Mouse (Mus musculus) lung, embryonic 16.5 days (tissue): ENCODE measurements around the gene Smim27. TPM values are rescaled to one million over a fixed set of nuclear protein-coding genes. Genes with fewer than 3 reads are reported as not detected.

ENCODE experiments used
- ATAC-seq: fragments of 200-750 bp; cut with Nextera tagmentation; 2 replicates; pipeline ENCODE4 v1.8.0; 2017; ENCODE audit warnings: low read depth, mild to moderate bottlenecking, moderate library complexity
- H3K27ac ChIP-seq: fragments of 300-500 bp; sonication (generic); 2 replicates; pipeline ENCODE4 v1.5.1; 2014; ENCODE audit warnings: mild to moderate bottlenecking, control low read depth, low read length
- H3K27me3 ChIP-seq: fragments of 300-500 bp; sonication (generic); 2 replicates; pipeline ENCODE4 v1.6.1; 2014; ENCODE audit warnings: low read depth, low read length, mixed read lengths; ENCODE audit not compliant: control insufficient read depth, insufficient read depth
- H3K36me3 ChIP-seq: fragments of 300-500 bp; sonication (generic); 2 replicates; pipeline ENCODE4 v1.6.1; 2014; ENCODE audit warnings: low read length; ENCODE audit not compliant: control insufficient read depth, insufficient read depth
- H3K4me1 ChIP-seq: fragments of 300-500 bp; sonication (generic); replicated peaks from 2 replicates; pipeline ENCODE4 v1.6.1; 2014; ENCODE audit warnings: low read length, mixed read lengths; ENCODE audit not compliant: control insufficient read depth, insufficient read depth
- H3K4me2 ChIP-seq: fragments of 300-500 bp; sonication (generic); 2 replicates; pipeline ENCODE4 v1.6.1; 2014; ENCODE audit warnings: low read depth, low read length, control low read depth
- H3K4me3 ChIP-seq: fragments of 300-500 bp; sonication (generic); 2 replicates; pipeline ENCODE4 v1.5.1; 2014; ENCODE audit warnings: mild to moderate bottlenecking, low read length, control low read depth
- H3K9ac ChIP-seq: fragments of 300-500 bp; sonication (generic); 2 replicates; pipeline ENCODE4 v1.6.1; 2014; ENCODE audit warnings: low read length, control low read depth
- H3K9me3 ChIP-seq: fragments of 300-500 bp; sonication (generic); 2 replicates; pipeline ENCODE4 v1.6.1; 2016; ENCODE audit warnings: low read length; ENCODE audit not compliant: control insufficient read depth
- WGBS: fragments of 180-500 bp; shearing (Covaris S2); extraction: QIAGEN DNeasy Blood & Tissue Kit; methylation state at CpG from one replicate; pipeline ENCODE4 v1.1.7; 2014; 5-methylcytosine and 5-hydroxymethylcytosine counted together
- polyA plus RNA-seq: library from polyadenylated mRNA; unstranded; fragments of >200 nt; fragmentation: Nextera tagmentation; extraction: Ambion mirVana; gene quantifications from 2 replicates; pipeline ENCODE4 v1.2.1, GENCODE M21; 2015

Smim27 gene
- 36.6 and 40.2 TPM in 2 replicates for polyA plus RNA-seq

DNA sequence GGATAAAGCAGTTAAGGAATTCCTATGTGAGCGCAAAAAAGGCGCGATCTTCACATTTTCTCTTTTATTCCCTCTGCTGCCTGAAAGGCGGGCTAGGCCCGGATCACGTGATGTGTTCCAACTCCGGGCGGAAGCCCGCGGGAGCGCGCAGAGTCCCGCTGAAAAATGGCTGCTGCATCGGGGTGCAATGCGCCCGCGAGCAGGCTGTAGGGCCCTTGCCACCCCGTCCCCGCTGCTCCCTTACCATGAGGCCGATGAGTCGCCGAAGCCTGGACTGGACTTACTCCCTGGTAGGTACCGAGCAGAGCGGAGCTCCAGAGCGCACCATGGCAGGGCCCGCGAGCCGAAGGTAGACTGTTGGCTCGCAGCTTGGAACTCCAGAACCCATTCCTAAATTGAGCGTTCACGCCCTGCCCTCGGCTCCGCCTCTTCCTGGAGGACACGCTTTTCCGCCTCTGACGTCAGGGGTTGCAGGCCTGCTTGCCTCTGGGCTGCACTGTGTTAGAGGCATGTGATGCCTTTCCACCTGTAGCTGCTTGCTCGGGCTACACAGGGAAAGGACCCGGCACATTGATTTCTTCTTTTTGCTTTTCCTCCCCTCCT, at the start of gene Smim27, which contains the start of gene Topors:
Gene Smim27, plus strand, starts transcription at position 150 of the 603 bp plus-strand sequence.
Gene Topors, minus strand, starts transcription at position 421 of the 603 bp plus-strand sequence.
- H3K4me1 ChIP-seq = peaks cover 16% of the 10 kb centered on the region
- under 1% methylated on average over 38 of the region's 38 CpGs for WGBS
- peak; percentile 96 for ATAC-seq

DNA sequence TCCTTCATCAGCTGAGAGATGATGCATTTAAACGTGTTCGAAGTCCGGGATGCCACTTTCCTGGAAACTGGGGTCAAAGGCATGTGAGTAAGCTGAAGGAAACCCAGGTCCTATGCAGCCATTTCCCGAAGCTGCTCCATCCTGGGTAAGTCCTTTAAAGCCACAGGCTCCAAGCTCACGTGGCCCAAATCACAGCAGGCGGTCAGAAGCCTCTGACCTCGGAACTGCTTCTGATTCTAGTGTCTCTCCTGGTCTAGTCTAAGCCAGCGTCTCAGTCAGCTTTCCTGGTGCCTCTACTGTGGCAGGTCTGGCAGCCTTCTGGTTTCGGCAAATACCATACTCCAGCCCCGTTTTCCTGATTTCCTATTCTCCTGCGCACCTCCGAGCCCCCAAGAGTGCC, 48.9 kb upstream of the Smim27 start:
- no peak overlapping the region for H3K4me3 ChIP-seq
- H3K9ac ChIP-seq = no peak overlapping the region
- H3K4me2 ChIP-seq = no peak overlapping the region

More for the DNA sequence above, at the start of gene Smim27, which contains the start of gene Topors:
- H3K27me3 ChIP-seq = no peaks in the 10 kb centered on the region
- peak within 1 kb of the TSS; percentile 95 for H3K9ac ChIP-seq
- H3K9me3 ChIP-seq = no peaks in the 10 kb centered on the region
- H3K4me3 ChIP-seq = peak within 1 kb of the TSS; percentile 90
- peaks cover 9% of the 10 kb centered on the region for H3K36me3 ChIP-seq
- peak within 1 kb of the TSS; percentile 90 for H3K4me2 ChIP-seq
- peak within 1 kb of the TSS; percentile 95 for H3K27ac ChIP-seq

GRCm38 (mm10) chr4:40221004-40221760, 48.2 kb upstream of the Smim27 start:
- H3K4me2 ChIP-seq = no peak overlapping the region
- WGBS = 17% methylated on average over 14 of the region's 14 CpGs

More for the DNA sequence above, 48.9 kb upstream of the Smim27 start:
- Histone ChIP-seq H3K9me3 (no peaks in the 10 kb centered on the region), H3K36me3 (no peaks in the 10 kb centered on the region), H3K27me3 (no peaks in the 10 kb centered on the region), H3K4me1 (no peaks in the 10 kb centered on the region), H3K27ac (no peak overlapping the region)
- WGBS = 18% methylated on average over 12 of the region's 12 CpGs
- ATAC-seq = no peak

GRCm38 (mm10) chr4:40221876-40222585, 47.3 kb upstream of the Smim27 start:
- H3K27ac ChIP-seq = no peak overlapping the region
- no peak for ATAC-seq
- H3K9ac ChIP-seq = no peak overlapping the region
- H3K36me3 ChIP-seq = no peaks in the 10 kb centered on the region
- no peak overlapping the region for H3K4me3 ChIP-seq
- WGBS = 42% methylated on average over 21 of the region's 21 CpGs
- H3K9me3 ChIP-seq = no peaks in the 10 kb centered on the region
- no peak overlapping the region for H3K4me2 ChIP-seq
- H3K27me3 ChIP-seq = no peaks in the 10 kb centered on the region
- H3K4me1 ChIP-seq = no peaks in the 10 kb centered on the region

More at GRCm38 (mm10) chr4:40221004-40221760, 48.2 kb upstream of the Smim27 start:
- no peaks in the 10 kb centered on the region for H3K27me3 ChIP-seq
- H3K4me3 ChIP-seq = no peak overlapping the region
- H3K9me3 ChIP-seq = no peaks in the 10 kb centered on the region
- H3K36me3 ChIP-seq = no peaks in the 10 kb centered on the region
- no peak for ATAC-seq
- no peak overlapping the region for H3K9ac ChIP-seq
- H3K27ac ChIP-seq = no peak overlapping the region
- H3K4me1 ChIP-seq = no peaks in the 10 kb centered on the region

- 38% methylated on average over 5 of the region's 5 CpGs for WGBS
- no peak overlapping the region for H3K9ac ChIP-seq
- no peak overlapping the region for H3K27ac ChIP-seq
- no peaks in the 10 kb centered on the region for H3K27me3 ChIP-seq
- no peaks in the 10 kb centered on the region for H3K4me1 ChIP-seq
- ATAC-seq = peak; percentile 75
- no peaks in the 10 kb centered on the region for H3K36me3 ChIP-seq
- no peak overlapping the region for H3K4me3 ChIP-seq
- H3K9me3 ChIP-seq = no peaks in the 10 kb centered on the region
- H3K4me2 ChIP-seq = no peak overlapping the region
These were observed 43.3 kb upstream of the Smim27 start for GRCm38 (mm10) chr4:40226095-40226494.

DNA sequence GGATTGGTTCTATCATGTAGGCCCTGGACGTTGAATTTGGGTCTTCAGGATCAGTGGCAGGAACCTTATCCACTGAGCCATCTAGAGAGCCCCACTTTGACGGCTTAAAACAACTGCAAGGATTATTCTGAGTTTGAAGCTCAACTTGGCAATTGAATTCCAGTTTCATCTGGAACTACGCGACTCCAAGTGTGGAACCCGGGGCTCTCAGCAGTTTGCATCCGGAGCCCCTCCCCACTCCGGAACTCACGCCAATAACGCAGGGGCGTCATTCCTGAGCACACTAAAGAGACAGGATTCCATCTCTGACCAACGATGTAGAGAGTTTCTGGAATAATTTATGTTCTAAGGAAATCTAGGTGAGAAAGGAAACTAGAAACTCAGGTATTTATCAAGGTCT, 42.2 kb upstream of the Smim27 start:
- Histone ChIP-seq H3K9me3 (no peaks in the 10 kb centered on the region), H3K27me3 (no peaks in the 10 kb centered on the region), H3K4me2 (no peak overlapping the region), H3K9ac (no peak overlapping the region), H3K27ac (no peak overlapping the region), H3K4me3 (no peak overlapping the region), H3K4me1 (no peaks in the 10 kb centered on the region), H3K36me3 (no peaks in the 10 kb centered on the region)
- no peak for ATAC-seq
- WGBS = 76% methylated on average over 11 of the region's 11 CpGs

DNA sequence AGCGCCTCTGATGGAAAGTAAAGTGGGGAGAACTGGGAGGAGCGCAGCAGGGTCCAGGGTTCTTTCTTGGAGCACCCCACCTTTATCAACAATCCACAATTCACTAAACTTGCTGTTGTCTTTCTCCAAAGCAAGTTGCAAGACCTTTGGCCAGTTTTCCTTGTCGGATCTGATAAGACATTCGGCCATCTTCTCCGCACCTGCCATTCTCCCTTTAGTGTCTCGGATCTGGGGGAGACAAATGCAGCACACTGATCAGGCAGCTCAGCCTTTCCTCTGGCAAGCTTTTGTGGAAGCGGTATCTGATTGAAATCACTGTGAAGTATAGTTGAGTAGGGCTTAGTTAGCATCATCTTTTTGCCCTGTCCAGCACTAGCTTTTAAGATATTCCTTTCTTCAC, 41.5 kb upstream of the Smim27 start:
- H3K4me1 ChIP-seq = no peaks in the 10 kb centered on the region
- H3K36me3 ChIP-seq = no peaks in the 10 kb centered on the region
- H3K4me3 ChIP-seq = no peak overlapping the region
- no peaks in the 10 kb centered on the region for H3K27me3 ChIP-seq
- no peak overlapping the region for H3K4me2 ChIP-seq
- H3K9me3 ChIP-seq = no peaks in the 10 kb centered on the region
- WGBS = 91% methylated on average over 7 of the region's 7 CpGs
- no peak overlapping the region for H3K27ac ChIP-seq
- no peak overlapping the region for H3K9ac ChIP-seq
- no peak for ATAC-seq

DNA sequence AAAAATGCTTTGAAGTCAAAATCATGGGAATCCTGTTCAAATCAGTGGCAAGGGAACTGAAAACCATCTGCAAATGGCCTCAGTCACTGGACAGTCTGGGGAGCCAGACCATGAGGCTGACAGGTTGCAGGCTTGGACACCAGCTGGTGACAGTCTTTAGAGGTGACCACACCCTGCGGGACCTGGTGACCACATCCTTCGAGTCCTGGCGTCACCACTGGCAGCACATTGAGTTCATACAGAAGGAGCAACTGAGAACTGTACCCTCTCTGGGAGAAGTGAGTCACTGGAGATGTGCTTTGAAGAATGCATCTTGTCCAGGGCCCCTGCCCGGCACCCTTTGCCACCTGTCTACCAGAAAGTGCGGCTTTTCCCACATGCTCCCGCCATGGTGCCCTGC, 39.7 kb upstream of the Smim27 start:
- H3K27me3 ChIP-seq = no peaks in the 10 kb centered on the region
- no peak for ATAC-seq
- no peak overlapping the region for H3K4me3 ChIP-seq
- H3K9ac ChIP-seq = no peak overlapping the region
- H3K4me1 ChIP-seq = no peaks in the 10 kb centered on the region
- H3K4me2 ChIP-seq = no peak overlapping the region
- no peak overlapping the region for H3K27ac ChIP-seq
- WGBS = 96% methylated on average over 6 of the region's 6 CpGs
- H3K9me3 ChIP-seq = no peaks in the 10 kb centered on the region
- 0 out of 2 replicates have a peak, but pooled peaks cover 1% of the 10 kb centered on the region for H3K36me3 ChIP-seq
